Mouse (Mus musculus) megakaryocyte, adult 5-6 weeks (primary cell): Measurements from ENCODE around the gene Gm6351. TPM values are rescaled to one million over a fixed set of nuclear protein-coding genes. Genes with fewer than 3 reads are reported as not detected.
"Not testable (repeated sequence)": the region's sequence is repeated elsewhere in the genome, so short reads cannot be mapped to it uniquely, and the experiment has no call there.

ENCODE experiments used
- ATAC-seq: 2 replicates; pipeline ENCODE4 v1.8.0; 2016; ENCODE audit warnings: mild to moderate bottlenecking, inconsistent platforms; ENCODE audit not compliant: poor library complexity, severe bottlenecking
- total RNA-seq, 2 experiments: library from RNA; stranded (forward) in 1 of 2; stranded (reverse) in 1 of 2; fragments of 153-499, 151-499 nt in 1 of 2; fragments of 221-1000, 200-1000 nt in 1 of 2; gene quantifications; 2 replicates each; pipeline versions ENCODE4 v1.2.3 to v1.2.4; 2015 to 2017

The Gm6351 gene
- total RNA-seq (2015): not detected in 2 replicates
- total RNA-seq (2017): not detected in 2 replicates

GRCm38 (mm10) chr5:94076085-94076484 is at the start of gene Gm6351:
Gene Gm6351, plus strand, starts transcription at chr5:94076385.
- ATAC-seq: not testable (repeated sequence)

GRCm38 (mm10) chr5:94070445-94070844 is 5.7 kb upstream of the Gm6351 start, which contains the start of gene BC061212:
Gene BC061212, minus strand, starts transcription at chr5:94070545.
- ATAC-seq: not testable (repeated sequence)

Other genes starting within 250 kb of the Gm6351 start
- not detected in 2 replicates for gene Gm7792, start 232.6 kb upstream of the Gm6351 start, total RNA-seq (2015)
- gene Gm7792, start 232.6 kb upstream of the Gm6351 start, total RNA-seq (2017): not detected in 2 replicates
- not detected in 2 replicates for gene Gm16429, start 147.3 kb upstream of the Gm6351 start, total RNA-seq (2015)
- gene Gm16429, start 147.3 kb upstream of the Gm6351 start, total RNA-seq (2017): not detected in 2 replicates
- not detected in 2 replicates for gene BC061212, start 5.8 kb upstream of the Gm6351 start, total RNA-seq (2015)
- gene BC061212, start 5.8 kb upstream of the Gm6351 start, total RNA-seq (2017): not detected in 2 replicates
- not detected in 2 replicates for gene Gm3106, start 141.6 kb downstream of the Gm6351 start, total RNA-seq (2015)
- not detected in 2 replicates for gene Gm3106, start 141.6 kb downstream of the Gm6351 start, total RNA-seq (2017)
- not detected in 2 replicates for gene A430089I19Rik, start 230.4 kb downstream of the Gm6351 start, total RNA-seq (2015)
- gene A430089I19Rik, start 230.4 kb downstream of the Gm6351 start, total RNA-seq (2017): not detected in 2 replicates
- gene Gm6502, start 238.1 kb downstream of the Gm6351 start, total RNA-seq (2015): not detected in 2 replicates
- gene Gm6502, start 238.1 kb downstream of the Gm6351 start, total RNA-seq (2017): not detected in 2 replicates